Mouse (Mus musculus) hindbrain, embryonic 13.5 days (tissue): ENCODE results near the gene Avp. TPM values are rescaled to one million over a fixed set of nuclear protein-coding genes. Genes with fewer than 3 reads are reported as not detected.

Source experiments
- ATAC-seq: fragments of 200-750 bp; cut with Nextera tagmentation; 2 replicates; pipeline ENCODE4 v1.8.0; 2017; ENCODE audit warnings: moderate TSS enrichment; ENCODE audit not compliant: low FRiP score
- H3K27ac ChIP-seq: fragments of 300-500 bp; sonication (generic); 2 replicates; pipeline ENCODE4 v1.5.1; 2015; ENCODE audit warnings: inconsistent platforms, mild to moderate bottlenecking, moderate library complexity
- H3K27me3 ChIP-seq: fragments of 300-500 bp; sonication (generic); 2 replicates; pipeline ENCODE4 v1.6.1; 2015; ENCODE audit warnings: mild to moderate bottlenecking, inconsistent platforms
- H3K36me3 ChIP-seq: fragments of 300-500 bp; sonication (generic); 2 replicates; pipeline ENCODE4 v1.6.1; 2015; ENCODE audit warnings: mild to moderate bottlenecking, inconsistent platforms
- H3K4me1 ChIP-seq: fragments of 300-500 bp; sonication (generic); replicated peaks from 2 replicates; pipeline ENCODE4 v1.6.1; 2015; ENCODE audit warnings: inconsistent platforms
- H3K4me2 ChIP-seq: fragments of 300-500 bp; sonication (generic); 2 replicates; pipeline ENCODE4 v1.6.1; 2015; ENCODE audit warnings: inconsistent platforms, mild to moderate bottlenecking, moderate library complexity
- H3K4me3 ChIP-seq: fragments of 300-500 bp; sonication (generic); 2 replicates; pipeline ENCODE4 v1.5.1; 2015; ENCODE audit warnings: mild to moderate bottlenecking, inconsistent platforms
- H3K9ac ChIP-seq: fragments of 300-500 bp; sonication (generic); 2 replicates; pipeline ENCODE4 v1.6.1; 2015; ENCODE audit warnings: mild to moderate bottlenecking, inconsistent platforms
- H3K9me3 ChIP-seq: fragments of 300-500 bp; sonication (generic); 2 replicates; pipeline ENCODE4 v1.6.1; 2016; ENCODE audit warnings: inconsistent platforms
- WGBS: fragments of 180-500 bp; shearing (Covaris S2); methylation state at CpG from one replicate; pipeline ENCODE4 v1.1.7; 2015; 5-methylcytosine and 5-hydroxymethylcytosine counted together
- polyA plus RNA-seq: library from polyadenylated mRNA; unstranded; fragments of >200 nt; fragmentation: Nextera tagmentation; extraction: Ambion mirVana; gene quantifications from 2 replicates; pipeline ENCODE4 v1.2.1, GENCODE M21; 2015

Avp gene
- not detected in 2 replicates for polyA plus RNA-seq

DNA sequence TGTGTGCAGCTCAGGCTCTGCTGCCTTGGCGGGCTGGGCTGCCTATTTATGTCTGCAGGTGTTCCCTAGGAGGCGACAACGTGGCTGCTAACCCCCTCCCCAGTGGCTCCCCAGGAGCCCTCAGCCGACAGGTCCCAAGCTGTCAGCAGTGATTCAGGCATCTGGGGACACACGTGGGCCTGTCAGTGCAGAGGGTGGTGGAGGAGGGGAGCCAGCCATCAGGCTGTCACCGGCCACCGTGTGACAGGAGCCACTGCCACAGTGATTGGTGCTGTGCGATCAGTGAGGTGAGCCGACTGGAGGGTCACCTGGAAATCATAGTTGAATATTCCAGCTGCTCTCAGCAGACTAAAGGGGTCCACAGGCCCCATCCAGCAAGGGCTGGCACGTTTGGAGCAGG, at the start of gene Avp:
Gene Avp, minus strand, starts transcription at position 3 of the 400 bp plus-strand sequence.
- Histone ChIP-seq H3K4me2 (no peak within 1 kb of the TSS), H3K9me3 (no peaks in the 10 kb centered on the region), H3K4me1 (peaks cover 15% of the 10 kb centered on the region), H3K9ac (no peak within 1 kb of the TSS), H3K36me3 (no peaks in the 10 kb centered on the region), H3K27ac (no peak within 1 kb of the TSS), H3K27me3 (peaks cover 67% of the 10 kb centered on the region), H3K4me3 (0 out of 2 replicates have a peak within 1 kb of the TSS, but pooled peaks have one; percentile 31)
- 36% methylated on average over 10 of the region's 10 CpGs for WGBS
- ATAC-seq, result no peak

DNA sequence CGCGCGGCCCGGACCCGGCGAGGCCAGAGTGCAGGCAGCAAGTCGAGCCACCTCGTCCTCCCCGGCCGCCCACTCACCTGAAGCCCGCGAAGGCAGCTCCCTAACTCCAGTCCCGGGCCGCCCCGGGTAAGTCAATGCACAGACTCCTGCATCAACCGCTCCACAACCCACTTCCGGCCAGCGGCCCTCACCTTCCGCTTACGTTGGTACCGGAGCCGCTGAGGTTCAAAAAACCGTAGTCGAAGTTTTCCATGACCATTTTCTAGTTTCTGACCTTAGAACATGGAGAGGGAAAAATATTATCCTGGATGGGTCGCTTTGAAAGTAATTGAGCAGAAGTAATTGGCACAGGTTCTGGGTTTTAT, 47.5 kb upstream of the Avp start, which contains the start of the genes Fastkd5 and Ubox5:
Gene Fastkd5, minus strand, starts transcription at position 189 of the 365 bp plus-strand sequence.
Gene Ubox5, minus strand, starts transcription at position 200 of the 365 bp plus-strand sequence.
- peak within 1 kb of the TSS; percentile 93 for H3K9ac ChIP-seq
- no peaks in the 10 kb centered on the region for H3K9me3 ChIP-seq
- peak within 1 kb of the TSS; percentile 87 for H3K4me2 ChIP-seq
- ATAC-seq, result peak; percentile 86
- peaks cover 25% of the 10 kb centered on the region for H3K36me3 ChIP-seq
- peak within 1 kb of the TSS; percentile 82 for H3K27ac ChIP-seq
- H3K4me3 ChIP-seq, result peak within 1 kb of the TSS; percentile 90
- peaks cover 14% of the 10 kb centered on the region for H3K27me3 ChIP-seq
- WGBS, result under 1% methylated on average over 25 of the region's 25 CpGs
- H3K4me1 ChIP-seq, result peaks cover 22% of the 10 kb centered on the region

- 3% methylated on average over 37 of the region's 37 CpGs for WGBS
Observed at GRCm38 (mm10) chr2:130629080-130629838, 46.9 kb upstream of the Avp start.

GRCm38 (mm10) chr2:130628424-130628823, 46.1 kb upstream of the Avp start:
- WGBS, result 64% methylated on average over 3 of the region's 3 CpGs
- H3K9ac ChIP-seq, result no peak overlapping the region
- H3K4me3 ChIP-seq, result peak overlapping the region; percentile 90

More at GRCm38 (mm10) chr2:130629080-130629838, 46.9 kb upstream of the Avp start:
- peak overlapping the region; percentile 90 for H3K4me3 ChIP-seq
- peak overlapping the region; percentile 87 for H3K4me2 ChIP-seq
- H3K9ac ChIP-seq, result peak overlapping the region; percentile 93
- peaks cover 8% of the 10 kb centered on the region for H3K27me3 ChIP-seq
- peak overlapping the region; percentile 82 for H3K27ac ChIP-seq
- peak; percentile 67 for ATAC-seq
- H3K4me1 ChIP-seq, result peaks cover 16% of the 10 kb centered on the region
- H3K36me3 ChIP-seq, result peaks cover 21% of the 10 kb centered on the region
- no peaks in the 10 kb centered on the region for H3K9me3 ChIP-seq

DNA sequence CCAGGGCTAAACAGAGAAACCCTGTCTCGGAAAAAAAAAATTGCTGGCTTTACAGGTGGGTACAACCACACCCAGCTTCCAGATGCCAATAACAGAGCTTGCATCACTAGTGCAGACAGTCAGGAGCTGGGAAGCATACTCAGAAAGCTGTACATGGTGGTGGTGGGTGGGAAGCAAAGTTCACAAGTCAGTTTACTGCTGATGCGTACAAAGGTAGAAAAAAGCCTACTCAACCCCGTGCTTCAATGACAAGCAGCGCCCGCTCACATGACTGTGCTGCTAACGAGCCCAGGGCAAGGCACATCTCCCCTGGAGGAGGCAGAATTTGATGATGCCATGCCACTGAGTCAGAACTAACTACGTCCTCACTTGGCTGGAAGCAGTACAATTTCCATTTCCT, 36.6 kb upstream of the Avp start:
- ATAC-seq, result no peak
- H3K9ac ChIP-seq, result no peak overlapping the region
- no peak overlapping the region for H3K27ac ChIP-seq
- H3K36me3 ChIP-seq, result peaks cover 52% of the 10 kb centered on the region
- no peaks in the 10 kb centered on the region for H3K4me1 ChIP-seq
- no peaks in the 10 kb centered on the region for H3K9me3 ChIP-seq
- WGBS, result 97% methylated on average over 7 of the region's 7 CpGs
- no peak overlapping the region for H3K4me2 ChIP-seq
- no peaks in the 10 kb centered on the region for H3K27me3 ChIP-seq
- no peak overlapping the region for H3K4me3 ChIP-seq

More at GRCm38 (mm10) chr2:130628424-130628823, 46.1 kb upstream of the Avp start:
- Histone ChIP-seq H3K4me1 (peaks cover 8% of the 10 kb centered on the region), H3K9me3 (no peaks in the 10 kb centered on the region), H3K27ac (no peak overlapping the region), H3K36me3 (peaks cover 23% of the 10 kb centered on the region), H3K4me2 (peak overlapping the region; percentile 87), H3K27me3 (peaks cover under 1% of the 10 kb centered on the region)
- no peak for ATAC-seq

DNA sequence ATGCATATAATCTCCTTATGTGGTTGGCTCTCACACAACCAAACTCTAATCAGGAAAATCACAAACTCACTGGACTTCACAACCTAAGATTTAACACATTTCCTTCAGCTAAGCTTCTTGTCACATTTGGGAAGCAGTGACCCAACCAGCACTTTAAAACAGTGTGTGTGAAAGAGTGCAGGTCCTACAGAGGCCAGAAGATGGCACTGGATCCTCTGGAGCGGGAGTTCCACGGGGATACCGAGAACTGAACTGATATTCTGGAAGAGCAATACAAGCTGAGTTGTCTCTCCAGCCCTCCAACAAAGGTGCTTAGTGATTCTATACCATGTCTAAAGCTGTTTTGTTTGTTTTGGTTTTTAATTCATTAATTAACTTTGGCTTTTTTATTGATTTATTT, 30.7 kb upstream of the Avp start:
- H3K4me1 ChIP-seq, result no peaks in the 10 kb centered on the region
- peaks cover 45% of the 10 kb centered on the region for H3K36me3 ChIP-seq
- H3K27me3 ChIP-seq, result no peaks in the 10 kb centered on the region
- H3K4me2 ChIP-seq, result no peak overlapping the region
- WGBS, result 70% methylated on average over 3 of the region's 3 CpGs
- H3K27ac ChIP-seq, result no peak overlapping the region
- no peaks in the 10 kb centered on the region for H3K9me3 ChIP-seq
- no peak overlapping the region for H3K4me3 ChIP-seq
- ATAC-seq, result no peak
- no peak overlapping the region for H3K9ac ChIP-seq

GRCm38 (mm10) chr2:130602195-130602594, 19.8 kb upstream of the Avp start:
- Histone ChIP-seq H3K9ac (no peak overlapping the region), H3K27ac (no peak overlapping the region), H3K4me3 (no peak overlapping the region), H3K9me3 (no peaks in the 10 kb centered on the region), H3K4me1 (no peaks in the 10 kb centered on the region), H3K27me3 (no peaks in the 10 kb centered on the region), H3K4me2 (no peak overlapping the region), H3K36me3 (peaks cover 64% of the 10 kb centered on the region)
- 87% methylated on average over 4 of the region's 4 CpGs for WGBS
- no peak for ATAC-seq

DNA sequence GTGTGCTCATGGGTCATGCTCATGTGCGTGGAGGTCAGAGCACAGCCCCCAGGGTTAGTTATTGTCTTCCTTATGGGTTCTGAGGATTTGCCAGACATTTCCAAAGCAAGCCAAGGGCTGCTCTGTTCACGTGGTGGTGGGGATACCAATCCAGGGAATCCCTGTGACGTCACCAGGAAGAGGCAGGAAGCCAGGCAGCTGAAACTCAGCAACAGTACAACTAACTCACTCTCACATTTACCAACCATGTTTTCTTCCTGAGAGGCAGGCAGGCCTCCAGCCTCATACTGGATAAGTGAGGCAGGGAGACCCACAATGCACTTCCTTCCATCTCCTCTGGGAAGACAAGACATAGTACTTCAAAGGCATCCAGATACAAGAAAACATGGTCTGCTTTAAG, 16.0 kb upstream of the Avp start:
- H3K4me1 ChIP-seq, result no peaks in the 10 kb centered on the region
- H3K4me3 ChIP-seq, result no peak overlapping the region
- ATAC-seq, result no peak
- no peak overlapping the region for H3K27ac ChIP-seq
- WGBS, result 79% methylated on average over 3 of the region's 3 CpGs
- no peak overlapping the region for H3K9ac ChIP-seq
- no peak overlapping the region for H3K4me2 ChIP-seq
- H3K9me3 ChIP-seq, result no peaks in the 10 kb centered on the region
- H3K36me3 ChIP-seq, result peaks cover 84% of the 10 kb centered on the region
- H3K27me3 ChIP-seq, result no peaks in the 10 kb centered on the region

- Histone ChIP-seq H3K9me3 (no peaks in the 10 kb centered on the region), H3K27ac (no peak overlapping the region), H3K4me1 (no peaks in the 10 kb centered on the region), H3K27me3 (no peaks in the 10 kb centered on the region), H3K4me2 (no peak overlapping the region), H3K9ac (no peak overlapping the region), H3K36me3 (peaks cover 80% of the 10 kb centered on the region), H3K4me3 (no peak overlapping the region)
- WGBS, result 8% methylated on average over 1 of the region's 1 CpGs
- ATAC-seq, result no peak
Observed at GRCm38 (mm10) chr2:130597601-130598010, 15.3 kb upstream of the Avp start.

DNA sequence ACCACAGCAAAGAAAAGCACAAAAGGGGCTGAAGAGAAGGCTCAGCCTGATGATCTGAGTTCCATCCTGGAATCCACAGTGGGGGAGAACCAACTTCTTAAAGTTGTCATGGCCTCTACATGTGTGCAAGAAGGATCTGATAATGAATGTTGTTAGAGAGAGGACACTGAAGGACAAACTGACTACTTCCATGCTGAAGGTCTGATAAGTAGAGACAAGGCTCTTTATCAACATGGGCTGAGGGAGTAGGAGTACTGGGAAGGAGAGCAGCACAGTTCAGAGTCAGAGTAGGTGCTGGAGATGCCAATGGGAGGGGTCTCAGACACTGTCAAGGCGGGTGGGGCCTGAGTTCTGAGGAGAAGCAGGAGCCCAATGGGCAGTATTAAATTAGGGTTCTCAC, 13.2 kb upstream of the Avp start:
- no peak overlapping the region for H3K27ac ChIP-seq
- peaks cover 76% of the 10 kb centered on the region for H3K36me3 ChIP-seq
- no peaks in the 10 kb centered on the region for H3K9me3 ChIP-seq
- H3K4me2 ChIP-seq, result no peak overlapping the region
- no peak overlapping the region for H3K9ac ChIP-seq
- H3K4me1 ChIP-seq, result no peaks in the 10 kb centered on the region
- 96% methylated on average over 1 of the region's 1 CpGs for WGBS
- no peak overlapping the region for H3K4me3 ChIP-seq
- no peak for ATAC-seq
- no peaks in the 10 kb centered on the region for H3K27me3 ChIP-seq

GRCm38 (mm10) chr2:130591016-130591415, 8.7 kb upstream of the Avp start:
- H3K4me3 ChIP-seq, result no peak overlapping the region
- H3K27ac ChIP-seq, result no peak overlapping the region
- ATAC-seq, result no peak
- H3K36me3 ChIP-seq, result peaks cover 42% of the 10 kb centered on the region
- 93% methylated on average over 2 of the region's 2 CpGs for WGBS
- no peaks in the 10 kb centered on the region for H3K27me3 ChIP-seq
- no peaks in the 10 kb centered on the region for H3K4me1 ChIP-seq
- H3K4me2 ChIP-seq, result no peak overlapping the region
- H3K9ac ChIP-seq, result no peak overlapping the region
- no peaks in the 10 kb centered on the region for H3K9me3 ChIP-seq

- H3K36me3 ChIP-seq, result peaks cover 30% of the 10 kb centered on the region
- no peaks in the 10 kb centered on the region for H3K4me1 ChIP-seq
- H3K9ac ChIP-seq, result no peak overlapping the region
- H3K27me3 ChIP-seq, result no peaks in the 10 kb centered on the region
- no peak overlapping the region for H3K4me3 ChIP-seq
- no peak for ATAC-seq
- 100% methylated on average over 2 of the region's 2 CpGs for WGBS
- no peak overlapping the region for H3K27ac ChIP-seq
- H3K9me3 ChIP-seq, result no peaks in the 10 kb centered on the region
- H3K4me2 ChIP-seq, result no peak overlapping the region
Observed at GRCm38 (mm10) chr2:130589761-130590160, 7.4 kb upstream of the Avp start.

- Histone ChIP-seq H3K27me3 (0 out of 2 replicates have a peak, but pooled peaks cover 5% of the 10 kb centered on the region), H3K27ac (no peak overlapping the region), H3K4me3 (no peak overlapping the region), H3K36me3 (peaks cover 25% of the 10 kb centered on the region), H3K9ac (no peak overlapping the region), H3K4me1 (no peaks in the 10 kb centered on the region), H3K4me2 (no peak overlapping the region), H3K9me3 (no peaks in the 10 kb centered on the region)
- 58% methylated on average over 4 of the region's 4 CpGs for WGBS
- no peak for ATAC-seq
Observed at GRCm38 (mm10) chr2:130589157-130589556, 6.8 kb upstream of the Avp start.
